Comparison of ENCODE assay signal across 11 mouse cellular contexts in genomic region chr4:106103750-106104635, GRCm38 (mm10).
DNase-seq lines count a peak whose midpoint lies in the region; ATAC-seq and TF ChIP-seq lines count a peak whose summit lies in the region.
"Had no signal": no experiment of that assay in that cellular context is flagged by ENCODE, and none has a peak within 500 bp of the region (broad histone marks: within the 10 kb centered on the region; RNA-seq: fewer than 3 reads in every experiment).

No protein-coding gene starts in this region.

- no peak overlapping the region for H3K4me2 ChIP-seq in forebrain, embryonic 16.5 days (ENCODE audit: low read length)
- H3K4me2 ChIP-seq in limb, embryonic 14.5 days (replicated peaks; ENCODE audit: low read depth, low read length, severe bottlenecking): no peak overlapping the region
- H3K4me2 ChIP-seq: heart, embryonic 15.5 days; liver, embryonic 11.5 days had no signal

- no peak overlapping the region for H3K9ac ChIP-seq in forebrain, embryonic 16.5 days (replicated peaks; ENCODE audit: low read depth, low read length)
- H3K9ac ChIP-seq in limb, embryonic 14.5 days (ENCODE audit: low read depth, low read length, severe bottlenecking): no peak overlapping the region
- H3K9ac ChIP-seq: heart, embryonic 15.5 days had no signal

- TF ChIP-seq POLR2A in kidney, adult 2 months (IDR thresholded peaks at IDR 0.05; ENCODE audit: low read depth, low read length): no peak
- no peak for TF ChIP-seq POLR2A in limb, embryonic 14.5 days (IDR thresholded peaks at IDR 0.05; ENCODE audit: borderline replicate concordance, extremely low read depth, insufficient read depth, insufficient read length)

- 80% methylated on average over 11 of the region's 11 CpGs for WGBS in kidney, adult 2 months
- WGBS in forebrain, embryonic 16.5 days: 32% methylated on average over 11 of the region's 11 CpGs
- 47% methylated on average over 11 of the region's 11 CpGs for WGBS in limb, embryonic 14.5 days

- H3K4me3 ChIP-seq in kidney, adult 2 months (ENCODE audit: insufficient read depth, low read depth, low read length): no peak overlapping the region
- no peak overlapping the region for H3K4me3 ChIP-seq in forebrain, embryonic 16.5 days (replicated peaks; ENCODE audit: low read length)
- H3K4me3 ChIP-seq in limb, embryonic 14.5 days (replicated peaks; ENCODE audit: low read length): no peak overlapping the region
- H3K4me3 ChIP-seq: heart, embryonic 15.5 days had no signal

- no peaks in the 10 kb centered on the region for H3K9me3 ChIP-seq in forebrain, embryonic 16.5 days (ENCODE audit: control insufficient read depth, low read length)
- no peaks in the 10 kb centered on the region for H3K9me3 ChIP-seq in limb, embryonic 14.5 days (ENCODE audit: control insufficient read depth, low read length)
- H3K9me3 ChIP-seq: heart, embryonic 15.5 days had no signal

- H3K27me3 ChIP-seq in kidney, adult 2 months (replicated peaks; ENCODE audit: control insufficient read depth, insufficient read depth, low read length): no peaks in the 10 kb centered on the region
- no peaks in the 10 kb centered on the region for H3K27me3 ChIP-seq in forebrain, embryonic 16.5 days (replicated peaks; ENCODE audit: control insufficient read depth, insufficient read depth, low read length)
- H3K27me3 ChIP-seq in limb, embryonic 14.5 days (ENCODE audit: control insufficient read depth, insufficient read depth, low read length): no peaks in the 10 kb centered on the region
- H3K27me3 ChIP-seq: heart, embryonic 15.5 days had no signal

- no peak for TF ChIP-seq CTCF in kidney, adult 2 months (conservative IDR thresholded peaks at IDR 0.05; ENCODE audit: insufficient read depth, insufficient read length, low read depth, low read length)

- H3K36me3 ChIP-seq in kidney, adult 2 months (ENCODE audit: control insufficient read depth, insufficient read depth, low read length): no peaks in the 10 kb centered on the region
- H3K36me3 ChIP-seq in forebrain, embryonic 16.5 days (ENCODE audit: control insufficient read depth, insufficient read depth): no peaks in the 10 kb centered on the region
- no peaks in the 10 kb centered on the region for H3K36me3 ChIP-seq in limb, embryonic 14.5 days (ENCODE audit: control insufficient read depth, insufficient read depth, low read length)
- H3K36me3 ChIP-seq: heart, embryonic 15.5 days had no signal

- peak; percentile 17 for DNase-seq in kidney, adult 2 months
- DNase-seq in kidney, adult 9 months: no peak
- peak; percentile 64 to 76 for DNase-seq in cerebellum, postnatal 14 days
- DNase-seq in limb, embryonic 14.5 days (ENCODE audit: low spot score): peak; percentile 41
- no peak for DNase-seq in left cerebral cortex, adult 8-10 months (ENCODE audit: low spot score in 2 of 2)
- no peak for DNase-seq in kidney, postnatal 14 days

- no peaks in the 10 kb centered on the region; the same call in 1 of the 2 replicates for H3K4me1 ChIP-seq in kidney, adult 2 months (ENCODE audit: control insufficient read depth, insufficient read depth, low read length)
- H3K4me1 ChIP-seq in forebrain, embryonic 16.5 days (replicated peaks; ENCODE audit: control insufficient read depth, insufficient read depth, low read length): peaks cover 28% of the 10 kb centered on the region
- peaks cover 48% of the 10 kb centered on the region for H3K4me1 ChIP-seq in limb, embryonic 14.5 days (ENCODE audit: control insufficient read depth, insufficient read depth, low read length)

- peak; percentile 82 for ATAC-seq in forebrain, embryonic 16.5 days
- no peak for ATAC-seq in limb, embryonic 14.5 days (ENCODE audit: low FRiP score, low read depth)
- ATAC-seq in erythroid progenitor cell, adult 5-6 weeks (replicated peaks; ENCODE audit: low FRiP score, poor library complexity, severe bottlenecking): no peak

- H3K27ac ChIP-seq in kidney, adult 2 months (ENCODE audit: insufficient read depth, low read depth, low read length): no peak overlapping the region
- 0 out of 2 replicates have a peak overlapping the region, but pooled peaks have one; percentile 9 for H3K27ac ChIP-seq in forebrain, embryonic 16.5 days (ENCODE audit: low read length)
- no peak overlapping the region for H3K27ac ChIP-seq in limb, embryonic 14.5 days (replicated peaks; ENCODE audit: low read depth, low read length)
- H3K27ac ChIP-seq: heart, embryonic 15.5 days; kidney, postnatal 0 days had no signal

Comparison
In these comparisons a context has a peak if more than half of its experiments do, and no peak if none do; other contexts are left out.
1. DNase-seq: peak in kidney, adult 2 months (single experiment), cerebellum, postnatal 14 days (2 of 2) and limb, embryonic 14.5 days (single experiment); none in kidney, adult 9 months (single experiment), left cerebral cortex, adult 8-10 months (0 of 2) and kidney, postnatal 14 days (single experiment).